Mouse (Mus musculus) frontal cortex, postnatal 10 days (tissue): ENCODE data around the gene Tomm40l.

ENCODE experiments used
- DNase-seq, 2 experiments: peaks; one replicate each; pipeline ENCODE4 v3.0.0; 2022; ENCODE audit warnings: low spot score in 2 of 2, mixed read lengths in 1 of 2

Tomm40l gene

DNA sequence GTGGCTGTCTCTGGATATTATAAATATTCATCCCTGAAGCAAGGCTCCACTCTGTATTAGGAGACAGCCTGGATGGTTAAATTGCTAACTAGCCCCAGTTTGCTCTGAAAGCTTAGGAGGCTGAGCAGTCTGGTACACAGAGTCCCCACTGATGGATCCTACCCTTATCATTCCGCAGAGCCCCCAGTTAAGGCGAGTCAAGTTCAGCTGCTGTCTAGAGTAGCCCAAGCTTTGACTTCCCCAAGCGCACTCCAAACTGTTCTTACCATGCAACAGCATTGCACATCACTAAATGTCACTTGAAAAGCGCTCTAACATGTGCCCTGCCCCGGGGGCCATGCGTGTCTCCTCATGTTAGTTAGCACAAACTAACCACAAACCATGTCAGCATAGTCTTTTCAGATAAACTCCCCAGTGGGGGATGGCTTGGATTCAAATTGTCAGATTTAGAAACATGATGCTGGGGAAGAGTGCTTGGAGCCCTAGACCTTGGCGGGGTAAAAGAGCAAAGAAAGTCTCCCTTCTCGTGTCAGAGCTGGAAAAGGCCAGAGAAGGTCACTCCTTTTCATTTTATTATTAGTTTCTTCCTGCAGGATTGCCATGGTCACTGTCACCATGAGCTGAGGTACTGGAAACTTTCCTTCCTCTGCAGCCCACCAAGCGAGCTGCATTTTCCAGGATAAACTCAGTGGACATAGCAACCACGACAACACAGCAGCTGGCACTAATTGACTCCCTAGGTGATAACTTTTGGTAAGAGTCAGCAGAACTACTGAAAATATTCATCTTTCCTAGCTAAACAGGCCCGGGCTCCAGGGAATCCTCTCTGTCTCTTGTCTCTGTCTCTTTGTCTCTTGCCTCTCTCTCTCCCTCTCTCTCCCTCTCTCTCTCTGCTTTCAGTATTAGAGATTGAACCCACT lies 28.1 kb downstream of the Tomm40l start:
- no peak for DNase-seq

DNA sequence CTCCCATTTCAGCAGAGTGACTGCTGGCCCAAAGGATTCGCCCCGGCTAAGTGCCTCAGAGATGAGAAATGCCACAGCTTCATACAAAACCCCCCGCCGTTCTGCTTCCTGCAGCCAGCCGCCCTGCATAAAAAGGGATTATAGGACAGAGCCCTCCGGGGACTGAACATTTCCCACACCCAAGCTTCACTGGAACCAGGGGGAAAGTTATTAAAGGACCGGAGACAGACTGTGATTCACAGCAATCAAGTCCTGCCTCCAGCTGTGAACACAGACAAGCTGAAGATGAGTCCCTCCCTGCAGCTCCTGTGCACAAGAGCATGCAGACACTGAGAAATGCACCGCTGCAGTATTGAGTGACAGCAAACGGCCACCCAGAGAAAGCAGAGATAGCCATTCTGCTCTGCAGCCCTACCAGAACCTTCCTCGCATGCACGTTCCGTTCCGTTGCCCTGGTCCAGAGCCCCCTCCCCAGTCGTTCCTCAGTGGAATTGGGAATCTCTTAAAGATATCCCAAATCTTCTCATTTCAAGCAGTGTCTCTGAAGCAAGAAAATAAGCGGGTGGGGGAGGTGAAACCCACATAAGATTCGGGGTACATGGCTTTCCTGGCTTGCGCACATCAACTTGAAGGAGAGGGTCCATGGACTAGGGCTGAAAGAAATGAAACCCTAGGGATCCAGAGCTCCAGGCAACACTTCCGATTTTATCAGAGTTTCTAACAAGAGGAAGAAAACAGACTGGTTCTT lies 29.0 kb downstream of the Tomm40l start:
- no peak for DNase-seq

DNA sequence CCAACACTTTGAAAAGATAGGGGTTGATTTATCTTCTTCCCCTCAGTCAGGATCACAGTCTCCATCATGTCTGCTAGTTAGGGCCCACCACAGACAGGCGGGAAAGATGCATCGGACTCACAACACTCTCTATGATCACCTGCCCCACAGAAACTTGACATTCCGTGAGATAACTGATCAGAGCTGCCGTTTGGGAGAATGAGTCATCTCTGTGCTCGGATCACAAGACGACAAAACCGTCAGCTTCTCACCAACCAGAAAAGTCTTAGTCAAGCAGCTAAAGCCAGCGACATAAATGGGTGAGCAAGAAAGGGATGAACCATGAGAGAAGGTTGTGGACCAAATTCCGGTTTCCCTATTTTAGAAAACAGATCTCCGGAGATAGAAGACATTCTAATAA lies 30.0 kb downstream of the Tomm40l start:
- DNase-seq, result no peak

DNA sequence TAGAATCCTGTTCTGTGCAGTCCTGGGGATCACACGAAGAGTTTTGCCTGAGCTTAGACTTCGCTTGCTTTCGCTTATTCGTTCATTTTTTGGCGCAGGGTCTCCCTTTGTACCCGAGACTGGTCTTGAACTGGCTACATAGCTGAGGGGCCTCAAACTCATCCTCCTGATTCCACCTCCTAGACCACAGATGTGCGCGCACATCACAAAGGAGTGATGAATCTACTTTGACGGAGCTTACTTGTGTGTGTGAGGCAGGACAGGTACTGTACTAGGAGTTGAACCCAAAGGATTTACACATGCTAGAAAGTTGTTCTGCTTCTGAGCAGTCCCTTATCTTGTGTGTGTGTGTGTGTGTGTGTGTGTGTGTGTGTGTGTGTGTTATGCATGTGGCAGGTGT lies 31.5 kb downstream of the Tomm40l start:
- no peak for DNase-seq

DNA sequence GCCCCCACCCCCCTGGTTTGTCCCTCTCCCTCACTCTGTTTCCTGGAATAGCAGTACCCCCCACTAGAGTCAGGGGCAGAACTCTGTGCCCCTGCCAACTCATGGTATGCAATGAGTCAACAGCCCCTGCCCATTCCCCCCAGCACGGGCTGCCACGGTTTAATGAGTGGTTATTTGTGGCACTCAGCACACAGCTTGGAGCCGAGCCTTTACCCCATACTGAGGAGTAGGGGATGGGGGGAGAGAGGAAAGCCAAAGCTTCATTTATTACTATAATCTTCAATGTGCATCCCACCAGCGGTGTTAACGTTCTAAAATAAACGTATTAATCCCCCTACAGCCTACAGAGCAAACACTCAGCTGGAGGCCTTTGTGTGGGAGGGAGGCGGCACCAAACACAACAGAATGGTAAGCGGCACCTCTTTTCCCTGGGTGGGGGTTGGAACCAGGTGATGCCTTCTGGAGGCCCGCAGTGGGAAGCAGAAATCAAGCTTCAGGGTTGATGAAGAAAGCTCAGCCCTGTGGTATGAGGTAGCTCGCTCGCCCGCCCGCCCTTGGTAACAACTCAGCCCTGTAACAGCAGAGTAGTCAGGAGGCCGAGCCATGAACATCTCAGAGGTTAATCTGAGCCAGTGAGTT lies 32.7 kb downstream of the Tomm40l start:
- no peak for DNase-seq

DNA sequence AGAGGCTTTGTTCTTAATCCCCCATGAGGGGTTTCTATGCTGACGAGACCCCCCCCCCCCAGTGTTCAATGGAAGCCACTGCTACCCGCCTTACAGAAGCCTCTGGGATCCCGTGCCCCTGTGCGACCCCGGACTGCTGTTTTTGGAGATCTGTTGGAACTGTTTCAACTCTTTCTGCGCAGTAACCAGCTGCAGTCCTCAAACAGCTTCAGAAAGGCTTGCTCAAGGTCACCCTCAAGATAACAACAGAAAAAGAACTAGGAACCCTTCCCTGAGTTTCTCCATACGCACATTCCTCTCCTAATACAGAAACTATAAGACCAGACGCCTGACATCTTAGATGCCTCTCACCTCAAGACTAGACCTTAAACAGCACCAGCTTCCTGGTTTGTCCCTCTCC lies 33.3 kb downstream of the Tomm40l start:
- no peak for DNase-seq

DNA sequence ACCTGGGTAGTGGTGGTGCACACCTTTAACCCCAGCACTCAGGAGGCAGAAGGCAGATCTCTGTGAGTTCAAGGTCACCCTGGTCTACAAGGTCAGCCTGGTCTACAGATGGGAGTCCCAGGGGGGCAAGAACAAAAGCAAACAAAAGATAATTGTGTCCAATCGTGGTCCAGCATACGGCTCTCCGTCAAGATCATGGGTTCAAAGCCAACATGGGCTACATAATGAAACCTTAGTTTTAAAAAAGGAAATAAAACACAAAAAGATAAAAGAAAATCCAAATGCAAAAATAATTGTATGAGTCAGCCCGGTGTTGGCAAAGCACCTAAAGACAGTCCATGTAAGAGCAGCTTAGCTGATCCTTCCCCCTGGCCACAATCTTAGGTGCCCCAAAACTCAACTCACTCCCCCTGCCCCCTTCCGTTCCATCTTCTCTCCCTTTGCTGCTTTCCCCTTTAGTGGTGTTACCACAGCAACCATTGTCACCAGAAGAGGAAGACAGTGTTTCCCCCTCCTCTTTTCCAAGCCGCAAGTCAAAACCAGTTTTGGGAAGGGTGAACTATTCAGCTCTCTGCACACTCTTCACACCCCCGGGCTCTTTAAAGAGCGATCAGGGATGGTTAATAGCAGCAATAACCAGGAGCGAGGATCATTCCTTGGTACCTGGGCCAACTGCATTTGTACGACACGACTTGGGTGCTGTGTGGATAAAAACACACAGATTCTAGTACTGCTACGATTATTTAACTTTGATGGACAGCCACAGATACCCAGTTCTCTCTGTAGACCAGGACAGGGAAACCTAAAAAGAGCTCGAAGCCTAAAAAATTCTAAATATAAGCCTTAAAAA lies 34.2 kb downstream of the Tomm40l start:
- DNase-seq, result no peak

DNA sequence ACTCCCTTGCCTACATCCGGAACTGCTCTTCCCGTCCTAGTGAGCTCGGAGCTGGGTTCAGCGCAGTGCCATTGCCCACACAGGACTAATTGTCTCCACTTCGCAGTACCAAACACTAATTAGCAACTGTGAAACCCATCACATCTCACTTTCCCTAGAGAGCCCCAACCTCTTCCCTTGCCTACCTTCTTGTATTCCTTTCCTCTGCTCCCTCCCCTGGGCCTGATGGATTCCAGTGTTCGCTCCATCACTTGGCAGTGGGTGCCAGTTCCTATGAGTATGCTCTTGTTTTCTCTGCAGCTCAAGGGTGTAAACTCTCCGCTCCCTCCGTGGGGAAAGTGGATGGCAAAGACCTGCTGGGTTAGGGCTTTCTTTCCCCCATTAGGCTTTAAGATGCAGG lies 36.7 kb downstream of the Tomm40l start:
- DNase-seq, result no peak

DNA sequence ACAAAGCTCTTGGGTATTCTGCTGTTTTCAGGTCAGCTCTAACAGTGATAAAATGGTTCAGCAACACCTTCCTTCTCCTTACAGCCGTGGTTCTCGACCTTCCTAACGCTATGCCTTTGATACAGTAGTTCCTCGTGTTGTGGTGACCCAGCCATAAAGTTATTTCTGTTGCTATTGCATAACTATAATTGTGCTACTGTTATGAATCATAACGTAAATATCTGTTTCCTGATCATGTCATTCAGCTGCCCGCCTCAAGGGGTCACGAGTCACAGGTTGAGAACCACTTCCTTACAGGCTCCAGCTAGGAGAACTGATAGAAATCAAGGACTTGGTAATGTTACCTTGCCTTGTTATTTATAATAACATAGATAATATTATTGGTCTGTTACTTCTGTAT lies 38.0 kb downstream of the Tomm40l start:
- DNase-seq, result no peak

DNA sequence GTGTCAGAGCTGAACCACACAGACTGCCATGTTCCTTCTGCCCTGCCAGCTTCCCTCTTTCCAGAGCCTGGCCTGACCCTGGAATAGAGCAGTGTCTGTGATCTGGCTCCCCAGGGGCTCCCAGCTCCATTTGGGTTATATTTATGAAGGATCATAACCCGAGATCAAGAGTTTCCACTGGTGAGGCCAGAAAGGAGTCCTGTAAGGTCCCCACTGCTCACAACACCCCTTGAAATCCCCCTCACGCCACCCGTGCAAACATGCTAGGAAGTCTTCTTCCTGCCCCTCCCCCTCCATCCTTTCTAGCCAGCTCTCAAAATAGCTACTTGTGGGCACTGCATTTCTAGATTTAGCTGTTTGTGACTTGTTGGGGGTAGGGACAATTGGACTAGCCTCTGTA lies 38.7 kb downstream of the Tomm40l start:
- no peak for DNase-seq

DNA sequence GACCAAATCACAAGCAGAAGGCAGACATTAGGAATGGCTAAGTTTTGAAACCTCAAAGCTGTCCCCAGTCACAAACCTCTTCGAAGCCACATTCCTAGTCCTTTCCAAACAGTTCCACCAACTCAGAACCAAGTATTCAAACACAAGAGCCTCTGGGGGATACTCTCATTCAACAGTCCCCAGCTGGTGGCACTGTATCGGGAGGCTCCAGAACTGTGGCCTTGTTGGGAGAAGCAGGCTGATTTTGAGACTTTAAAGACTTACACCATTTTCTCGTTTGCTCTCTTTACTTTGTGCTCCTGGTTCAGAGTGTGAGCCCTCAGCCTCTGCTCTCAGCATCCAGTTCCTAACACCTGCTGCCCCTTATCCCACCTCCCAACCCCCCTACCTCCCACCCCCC lies 39.3 kb downstream of the Tomm40l start:
- no peak for DNase-seq

DNA sequence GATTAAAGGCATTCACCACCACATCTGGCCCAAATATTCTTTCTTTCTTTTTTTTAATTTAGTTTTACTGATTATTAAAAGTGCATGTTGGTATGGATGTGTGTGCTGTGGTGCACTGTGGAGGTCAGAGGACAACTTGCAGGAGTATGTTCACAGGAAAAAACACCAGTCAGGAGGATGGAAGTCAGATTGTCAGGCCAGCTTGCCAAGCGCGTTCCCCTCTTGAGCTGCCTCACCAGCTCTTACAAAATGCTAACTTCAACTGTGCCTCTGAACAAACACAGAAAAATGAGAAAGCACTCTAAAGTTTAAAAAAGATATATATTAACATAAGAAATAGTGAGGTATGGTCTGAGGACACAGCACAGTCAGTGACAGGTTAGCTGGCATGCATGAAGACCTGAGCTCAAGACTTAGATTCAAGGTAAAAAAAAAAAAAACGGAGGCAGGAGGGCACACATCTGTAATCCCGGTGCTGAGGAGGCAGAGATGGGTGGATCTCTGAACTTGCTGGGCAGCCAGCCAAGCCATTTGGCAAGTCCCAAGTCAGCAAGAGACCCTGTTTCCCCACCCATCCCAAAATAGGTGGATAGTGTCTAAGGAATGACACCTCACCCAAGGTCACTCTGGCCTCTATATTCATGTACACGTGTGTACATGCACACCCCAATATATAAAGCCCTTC lies 42.7 kb downstream of the Tomm40l start:
- no peak for DNase-seq

DNA sequence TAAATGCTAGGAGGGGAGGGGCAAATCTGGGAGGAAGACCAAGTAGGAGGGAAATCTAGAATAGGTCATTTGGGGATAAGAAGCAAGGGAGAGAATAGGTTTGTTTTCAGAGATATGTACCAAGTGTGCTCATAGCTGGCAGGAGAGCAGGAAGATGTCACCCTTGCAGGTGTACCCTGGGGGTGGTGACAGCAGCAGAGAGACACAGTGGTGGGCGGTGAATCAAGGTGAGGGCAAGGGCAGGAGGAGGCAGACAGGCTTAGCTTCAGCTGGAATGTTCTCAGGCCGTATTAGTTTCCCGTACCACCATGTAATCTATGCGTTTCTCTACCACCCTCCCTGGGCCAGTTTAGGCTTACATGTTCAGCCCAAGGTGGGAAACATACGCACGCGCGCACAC lies 49.5 kb downstream of the Tomm40l start:
- no peak for DNase-seq

DNA sequence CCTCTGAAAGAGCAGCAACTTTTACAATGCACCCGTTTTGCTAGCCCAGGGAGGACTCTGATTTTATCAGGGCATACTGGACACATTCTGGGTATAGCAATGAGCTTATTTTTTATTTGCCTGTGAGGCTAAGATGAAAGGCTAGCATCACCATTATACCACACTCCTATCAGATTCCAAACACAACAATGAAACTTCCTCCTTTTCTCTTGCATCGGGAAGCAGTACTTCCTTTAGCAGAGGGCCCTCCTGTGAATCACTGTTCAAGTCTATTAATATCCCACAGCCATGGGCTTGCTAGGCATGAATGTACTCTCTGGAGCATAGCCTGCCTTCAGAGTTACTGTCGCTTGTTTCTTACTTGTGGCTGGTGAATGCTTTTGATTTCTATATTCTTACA lies 51.2 kb downstream of the Tomm40l start:
- DNase-seq, result no peak

DNA sequence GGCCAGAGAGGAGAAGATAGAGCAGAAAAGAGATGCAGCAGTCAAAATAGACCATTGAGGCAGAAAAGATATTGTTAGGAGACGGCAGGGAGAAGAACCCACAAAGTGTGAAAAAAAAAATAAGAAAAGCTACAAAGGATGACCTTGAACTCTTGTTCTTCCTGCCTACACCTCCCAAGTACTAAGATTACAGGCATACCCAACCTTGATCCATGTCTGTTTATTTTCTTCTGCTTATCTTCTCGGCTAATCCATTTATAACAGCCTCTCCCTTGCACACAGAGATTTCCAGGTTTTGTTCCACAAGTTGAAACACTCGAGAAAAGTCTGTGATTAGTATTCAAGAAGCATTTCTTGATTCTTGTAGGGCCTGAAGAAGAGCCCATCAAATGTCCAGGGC lies 52.4 kb downstream of the Tomm40l start:
- DNase-seq, result no peak

DNA sequence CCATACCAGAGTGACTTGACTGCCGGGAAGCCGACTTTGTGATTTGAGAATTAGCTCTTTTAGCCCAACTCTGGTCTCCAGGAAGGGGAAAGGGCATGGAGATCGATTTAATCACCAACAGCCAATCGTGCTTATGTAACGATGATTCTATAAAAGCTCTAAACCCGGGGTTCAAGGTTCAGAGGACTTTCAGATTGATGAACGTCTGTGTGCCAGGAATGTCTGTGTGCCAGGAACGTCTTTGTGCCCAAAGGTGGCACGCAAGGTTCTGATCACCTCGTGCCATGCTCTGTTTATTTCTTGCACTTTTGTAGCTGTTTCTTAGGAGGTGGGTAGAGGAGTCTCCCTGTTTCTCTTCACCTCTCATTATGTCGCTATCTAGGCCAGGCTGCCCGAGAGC lies 53.4 kb downstream of the Tomm40l start:
- no peak for DNase-seq
